Mouse (Mus musculus) spleen, postnatal 36 days (tissue): ENCODE measurements around the gene Trank1.
A peak's percentile ranks its signal among the peaks of the same experiment; 100 is the strongest.

Experiments used
- DNase-seq, 2 experiments: peaks; one replicate each; pipeline ENCODE4 v3.0.0; 2022; ENCODE audit warnings: low spot score in 2 of 2, mixed read lengths in 1 of 2

Trank1 gene

GRCm38 (mm10) chr9:111311031-111311842 lies at the start of gene Trank1:
Trank1 (plus strand) TSS chr9:111311739.
- DNase-seq, result no peak

- DNase-seq, result no peak
These were observed 43.5 kb upstream of the Trank1 start for GRCm38 (mm10) chr9:111267998-111268397.

- no peak for DNase-seq
These were observed 40.9 kb upstream of the Trank1 start for GRCm38 (mm10) chr9:111270606-111271005.

- DNase-seq, result no peak
These were observed 40.5 kb upstream of the Trank1 start for GRCm38 (mm10) chr9:111271056-111271433.

GRCm38 (mm10) chr9:111271434-111272160 lies 39.9 kb upstream of the Trank1 start, which contains the start of the genes Mlh1 and Epm2aip1:
Mlh1 (minus strand) TSS chr9:111271791.
Epm2aip1 (plus strand) TSS chr9:111271929.
- DNase-seq, result peak; percentile 98 to 99

- DNase-seq, result no peak
These were observed 39.2 kb upstream of the Trank1 start for GRCm38 (mm10) chr9:111272356-111272755.

- DNase-seq, result no peak
These were observed 38.3 kb upstream of the Trank1 start for GRCm38 (mm10) chr9:111272996-111273785.

- DNase-seq, result no peak
These were observed 37.6 kb upstream of the Trank1 start for GRCm38 (mm10) chr9:111273958-111274357.

- DNase-seq, result no peak
These were observed 36.4 kb upstream of the Trank1 start for GRCm38 (mm10) chr9:111275156-111275555.

GRCm38 (mm10) chr9:111285061-111285460 lies 26.5 kb upstream of the Trank1 start:
- no peak for DNase-seq

- DNase-seq, result no peak
These were observed 25.9 kb upstream of the Trank1 start for GRCm38 (mm10) chr9:111285676-111286075.

GRCm38 (mm10) chr9:111286468-111286867 lies 25.1 kb upstream of the Trank1 start:
- DNase-seq, result no peak

GRCm38 (mm10) chr9:111287956-111288355 lies 23.6 kb upstream of the Trank1 start:
- DNase-seq, result no peak

- no peak for DNase-seq
These were observed 22.2 kb upstream of the Trank1 start for GRCm38 (mm10) chr9:111289294-111289831.

GRCm38 (mm10) chr9:111289832-111290339 lies 21.7 kb upstream of the Trank1 start:
- DNase-seq, result peak; percentile 75

- no peak for DNase-seq
These were observed 20.9 kb upstream of the Trank1 start for GRCm38 (mm10) chr9:111290539-111291100.

GRCm38 (mm10) chr9:111293234-111293633 lies 18.3 kb upstream of the Trank1 start:
- DNase-seq, result no peak

- DNase-seq, result no peak
These were observed 16.6 kb upstream of the Trank1 start for GRCm38 (mm10) chr9:111294911-111295310.

GRCm38 (mm10) chr9:111295323-111295722 lies 16.2 kb upstream of the Trank1 start:
- DNase-seq, result no peak

GRCm38 (mm10) chr9:111296433-111296832 lies 15.1 kb upstream of the Trank1 start:
- DNase-seq, result no peak

- no peak for DNase-seq
These were observed 12.9 kb upstream of the Trank1 start for GRCm38 (mm10) chr9:111298606-111299005.
